Mouse (Mus musculus): Measurements from ENCODE around the gene Ncbp3.

Gene Ncbp3

GRCm38 (mm10) chr11:73030821-73031498 lies 16.6 kb upstream of the Ncbp3 start:
- no peak for DNase-seq (ENCODE audit: extremely low spot score, low read depth, low spot score)

- no peak for DNase-seq (ENCODE audit: extremely low spot score, low read depth, low spot score)
These were observed 16.0 kb upstream of the Ncbp3 start for GRCm38 (mm10) chr11:73031536-73031935.

- DNase-seq (ENCODE audit: extremely low spot score, low read depth, low spot score): no peak
These were observed 11.5 kb upstream of the Ncbp3 start for GRCm38 (mm10) chr11:73036077-73036476.

GRCm38 (mm10) chr11:73036889-73037288 lies 10.7 kb upstream of the Ncbp3 start:
- no peak for DNase-seq (ENCODE audit: extremely low spot score, low read depth, low spot score)

GRCm38 (mm10) chr11:73037691-73038090 lies 9.9 kb upstream of the Ncbp3 start:
- DNase-seq (ENCODE audit: extremely low spot score, low read depth, low spot score): no peak

GRCm38 (mm10) chr11:73039102-73039799 lies 8.3 kb upstream of the Ncbp3 start:
- DNase-seq (ENCODE audit: extremely low spot score, low read depth, low spot score): no peak

DNA sequence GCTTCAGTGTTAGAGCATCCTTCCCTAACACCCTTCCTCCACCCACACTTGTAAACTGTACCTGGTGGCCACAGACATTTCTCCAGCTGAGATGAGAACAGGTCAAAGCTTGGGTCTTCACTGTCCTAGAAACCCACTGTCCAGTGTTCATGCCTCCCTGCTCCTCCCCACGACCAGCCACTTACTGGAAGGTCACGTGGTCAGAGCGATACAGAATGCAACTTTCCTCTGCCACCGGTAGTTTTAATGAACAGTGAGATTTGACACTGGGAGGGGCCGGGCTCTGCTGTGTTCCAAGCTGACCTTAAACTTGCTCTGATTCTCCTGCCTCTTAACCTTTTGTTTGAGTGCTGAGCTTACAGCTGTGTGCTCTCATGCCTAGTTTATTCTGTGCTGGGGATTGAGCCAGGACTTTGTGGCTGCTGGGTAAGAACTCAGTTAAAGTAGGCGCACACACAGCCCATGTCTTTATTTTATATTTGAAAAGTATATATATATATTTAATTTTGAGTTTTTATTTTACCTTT lies 3.3 kb upstream of the Ncbp3 start:
- DNase-seq (ENCODE audit: extremely low spot score, low read depth, low spot score): no peak

DNA sequence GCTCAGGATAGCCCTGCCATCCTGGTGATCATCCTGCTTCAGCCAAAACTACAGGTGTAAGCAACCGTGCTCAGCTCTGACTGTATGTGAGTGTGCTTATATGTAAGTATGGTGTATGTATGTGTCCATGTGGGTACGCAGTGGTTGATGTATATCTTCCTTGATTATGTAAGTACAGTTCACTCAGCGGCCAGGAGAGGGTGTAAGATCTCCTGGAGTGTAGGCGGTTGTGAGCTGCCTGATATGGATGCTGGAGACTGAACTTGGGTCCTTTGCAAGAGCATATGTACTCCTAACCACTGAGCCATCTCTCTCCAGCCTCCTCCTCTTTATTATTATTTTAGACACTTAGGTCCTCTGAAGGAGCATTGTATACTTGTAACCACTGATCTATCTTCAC lies 2.8 kb upstream of the Ncbp3 start:
- DNase-seq (ENCODE audit: extremely low spot score, low read depth, low spot score): no peak

DNA sequence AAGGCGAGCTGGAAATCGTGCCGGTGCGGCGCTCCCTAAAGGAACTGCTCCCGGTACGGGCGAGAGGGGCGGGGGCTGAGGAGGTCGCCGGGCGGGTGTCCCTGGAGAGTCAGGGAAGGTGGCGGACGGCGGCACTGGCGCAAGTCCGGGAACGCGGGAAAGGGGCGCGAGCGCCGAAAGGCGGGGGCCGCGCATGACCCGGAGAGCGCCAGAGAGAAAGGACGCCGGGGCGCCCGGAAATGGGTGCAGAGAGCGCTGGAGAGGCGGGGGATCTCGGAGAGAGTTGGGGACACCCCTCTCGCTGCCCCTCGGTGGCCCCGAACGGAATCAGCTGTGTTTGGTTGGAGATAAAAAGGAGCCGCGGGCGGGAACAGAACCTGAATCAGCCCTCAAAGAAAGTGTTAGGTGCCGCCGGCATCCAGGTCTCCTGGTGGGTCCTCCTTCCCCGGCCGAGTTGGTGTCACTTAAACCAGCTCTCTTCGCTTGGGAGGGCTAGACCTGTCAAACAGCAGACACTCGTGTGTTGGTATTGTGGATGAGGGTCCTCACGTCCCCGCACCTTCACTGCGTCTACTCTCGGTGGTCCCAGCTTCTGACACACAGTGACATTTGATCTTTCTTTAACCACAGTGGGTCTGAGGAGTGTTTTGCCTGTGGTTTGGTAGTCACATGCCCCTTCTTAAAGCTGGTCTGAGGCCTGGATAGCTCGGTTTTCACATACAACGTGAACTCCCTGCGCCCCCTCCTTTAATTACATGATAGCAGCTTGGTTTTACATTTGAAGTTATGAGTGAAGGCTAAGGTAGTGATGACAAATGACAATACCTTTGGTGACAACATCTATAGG lies 670 bp downstream of the Ncbp3 start:
- no peak for DNase-seq (ENCODE audit: extremely low spot score, low read depth, low spot score)

DNA sequence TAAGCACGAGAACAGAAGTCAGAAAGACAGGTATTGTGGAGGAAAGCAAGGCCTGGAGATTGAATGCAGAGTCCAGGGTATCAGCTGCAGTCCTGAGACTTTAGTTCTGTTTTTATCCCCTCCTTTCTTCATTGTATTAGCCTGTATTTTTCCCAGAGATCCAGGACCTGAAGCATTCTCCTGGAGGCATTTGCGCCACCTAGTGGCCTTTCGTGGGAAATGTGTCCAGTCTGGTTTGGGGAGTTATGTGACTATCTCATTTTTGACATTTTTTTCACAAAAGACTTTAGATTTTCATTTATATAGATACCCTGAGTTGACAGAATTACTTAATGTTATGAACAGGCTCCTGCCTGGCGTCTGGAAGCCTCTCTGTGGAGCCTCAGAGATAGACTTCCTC lies 1.8 kb downstream of the Ncbp3 start:
- no peak for DNase-seq (ENCODE audit: extremely low spot score, low read depth, low spot score)

GRCm38 (mm10) chr11:73052795-73053194 lies 5.2 kb downstream of the Ncbp3 start:
- no peak for DNase-seq (ENCODE audit: extremely low spot score, low read depth, low spot score)

- DNase-seq (ENCODE audit: extremely low spot score, low read depth, low spot score): no peak
These were observed 10.1 kb downstream of the Ncbp3 start for GRCm38 (mm10) chr11:73057701-73058100.

DNA sequence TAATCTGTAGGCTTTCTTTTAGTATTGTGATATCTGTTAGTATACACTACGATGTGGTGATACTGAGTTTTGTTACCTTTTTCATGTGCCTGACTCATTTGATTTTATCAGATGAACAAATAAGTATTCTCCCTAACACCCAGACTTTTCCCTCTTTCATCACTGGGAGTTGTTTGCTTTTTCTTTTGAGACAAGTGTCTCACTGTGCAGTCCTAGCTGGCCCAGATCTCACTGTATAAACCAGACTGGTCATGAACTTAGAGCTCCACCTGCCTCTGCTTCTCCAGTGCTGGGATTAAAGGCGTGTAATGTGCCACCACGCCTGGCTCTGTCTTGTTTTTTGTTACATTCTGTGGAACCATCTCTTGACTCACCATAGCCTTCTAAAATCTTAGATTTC lies 12.0 kb downstream of the Ncbp3 start:
- no peak for DNase-seq (ENCODE audit: extremely low spot score, low read depth, low spot score)

- no peak for DNase-seq (ENCODE audit: extremely low spot score, low read depth, low spot score)
These were observed 13.8 kb downstream of the Ncbp3 start for GRCm38 (mm10) chr11:73061413-73061812.

GRCm38 (mm10) chr11:73071839-73072238 lies 24.3 kb downstream of the Ncbp3 start:
- no peak for DNase-seq (ENCODE audit: extremely low spot score, low read depth, low spot score)

DNA sequence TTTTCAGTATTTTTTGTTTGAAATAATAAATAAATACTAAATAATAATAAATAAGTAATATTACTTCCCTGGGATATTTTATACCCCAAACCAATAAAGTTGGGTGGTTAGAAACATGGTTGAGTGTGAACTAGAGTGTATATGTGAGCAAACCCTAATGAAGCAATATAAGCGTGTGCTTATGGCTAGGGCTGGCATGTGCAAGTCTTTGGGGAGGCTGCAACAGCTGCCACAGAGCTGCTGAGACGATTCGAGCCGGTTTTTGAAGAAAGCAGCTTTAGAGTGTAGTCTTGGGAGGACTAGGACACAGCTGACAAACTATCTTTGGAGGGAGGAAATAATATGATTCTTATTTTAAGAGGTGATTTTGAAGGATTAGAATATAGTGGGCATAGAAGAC lies 28.7 kb downstream of the Ncbp3 start:
- no peak for DNase-seq (ENCODE audit: extremely low spot score, low read depth, low spot score)

- DNase-seq (ENCODE audit: extremely low spot score, low read depth, low spot score): no peak
These were observed 29.1 kb downstream of the Ncbp3 start for GRCm38 (mm10) chr11:73076733-73077132.

GRCm38 (mm10) chr11:73077211-73077720 lies 29.7 kb downstream of the Ncbp3 start:
- no peak for DNase-seq (ENCODE audit: extremely low spot score, low read depth, low spot score)

DNA sequence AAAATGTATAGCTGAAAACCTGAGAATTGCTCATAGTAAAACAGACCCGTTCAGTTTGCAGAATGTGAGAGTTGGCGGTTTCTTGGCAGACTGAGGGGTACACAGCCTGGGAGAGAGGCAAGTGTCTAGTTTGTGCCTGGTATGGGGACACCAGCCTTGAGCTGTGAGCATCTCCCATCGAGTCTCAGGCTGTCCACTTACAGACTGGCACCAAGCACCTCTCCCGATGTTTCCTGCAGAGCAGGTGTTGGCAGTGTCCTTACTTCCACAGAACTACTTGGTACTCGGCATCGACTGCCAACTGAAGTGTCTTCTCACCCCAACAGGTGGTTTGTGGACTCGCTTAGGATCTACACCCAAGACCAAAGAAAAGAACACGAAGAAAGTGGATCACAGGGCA lies 31.0 kb downstream of the Ncbp3 start:
- DNase-seq (ENCODE audit: extremely low spot score, low read depth, low spot score): no peak

DNA sequence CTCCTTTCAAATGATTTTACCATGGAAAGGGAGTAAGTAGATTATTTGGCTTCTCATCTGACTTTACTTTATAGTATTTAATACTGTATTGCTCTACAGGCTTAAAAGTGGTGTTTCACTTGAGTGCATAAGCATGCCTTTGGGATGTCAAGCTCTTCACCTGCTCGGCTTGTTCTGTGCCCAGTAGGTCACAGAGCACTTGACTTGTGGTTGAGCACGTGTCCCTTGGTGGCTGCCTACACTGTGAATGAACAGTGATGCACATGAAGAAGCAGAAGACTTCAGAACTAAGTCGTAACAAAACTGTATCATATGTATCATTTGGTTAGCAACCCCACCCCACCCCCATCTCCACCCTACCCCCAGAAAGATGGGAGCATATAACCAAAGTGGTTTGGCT lies 32.7 kb downstream of the Ncbp3 start:
- no peak for DNase-seq (ENCODE audit: extremely low spot score, low read depth, low spot score)

- DNase-seq (ENCODE audit: extremely low spot score, low read depth, low spot score): no peak
These were observed 36.7 kb downstream of the Ncbp3 start for GRCm38 (mm10) chr11:73084303-73084702.

Measured in hindlimb bud, embryonic 11.5 days (tissue).